Mouse (Mus musculus): ENCODE data around the gene Tmem56.

GRCm38 (mm10) chr3:121189199-121189598, 93.7 kb downstream of the Tmem56 start:
- TF ChIP-seq CTCF (IDR thresholded peaks at IDR 0.05; ENCODE audit: low read depth, low read length), result no peak
- no peak for TF ChIP-seq POLR2A (IDR thresholded peaks at IDR 0.05; ENCODE audit: extremely low read depth, insufficient read depth, low read length)
